Mouse (Mus musculus) frontal cortex, postnatal 14 days (tissue): ENCODE results near the gene Ldb3.

Experiments used
- DNase-seq, 2 experiments: peaks; one replicate each; pipeline ENCODE4 v3.0.0; 2022; ENCODE audit warnings: low spot score in 2 of 2

The Ldb3 gene

DNA sequence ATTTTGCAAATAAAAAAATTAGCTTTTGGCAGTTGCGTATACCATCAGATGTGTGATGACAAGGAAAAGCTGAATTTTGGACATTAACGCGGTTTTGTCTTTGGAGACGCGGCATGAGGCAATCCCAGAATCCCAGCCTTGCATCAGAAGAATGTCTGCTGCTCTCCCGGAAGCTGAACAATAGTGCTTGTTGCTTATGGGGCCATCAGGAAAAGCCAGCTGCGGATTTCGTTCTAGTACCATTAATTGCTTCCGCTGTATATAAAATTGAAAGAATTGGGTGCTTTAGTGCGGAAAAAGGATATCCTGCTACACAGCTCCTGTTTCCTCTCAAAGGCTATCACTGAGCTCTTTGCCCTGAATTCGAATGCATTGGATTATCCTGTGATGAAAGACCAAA is 76.6 kb downstream of the Ldb3 start:
- no peak for DNase-seq

DNA sequence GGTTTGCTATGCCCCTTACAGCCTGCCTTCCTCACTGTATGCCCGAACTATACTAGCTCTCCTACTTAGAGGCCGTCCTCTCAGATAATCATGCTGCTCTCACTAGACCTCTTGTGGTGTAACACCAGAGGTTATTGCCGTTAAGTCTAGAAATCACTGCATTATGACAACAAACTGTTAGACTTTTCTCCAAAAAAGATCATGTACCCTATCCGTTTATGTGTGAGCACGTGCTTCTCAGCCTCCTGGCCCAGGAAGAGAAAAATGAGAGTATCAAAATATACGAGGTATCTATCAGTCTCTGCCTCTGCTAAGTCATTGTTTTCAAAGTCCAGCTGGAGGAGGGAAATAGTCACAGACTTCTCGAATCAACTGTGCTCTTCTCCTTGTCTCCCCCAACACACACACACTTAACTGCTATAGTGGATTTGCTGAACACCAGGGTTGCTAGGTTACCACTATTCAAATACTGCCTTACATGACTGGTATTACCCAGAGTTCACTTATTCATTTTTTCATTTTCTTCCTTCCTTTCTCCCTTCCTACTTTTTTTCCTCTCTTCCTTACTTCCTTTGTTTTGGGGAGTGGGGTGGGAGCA is 79.5 kb downstream of the Ldb3 start:
- DNase-seq, result no peak

DNA sequence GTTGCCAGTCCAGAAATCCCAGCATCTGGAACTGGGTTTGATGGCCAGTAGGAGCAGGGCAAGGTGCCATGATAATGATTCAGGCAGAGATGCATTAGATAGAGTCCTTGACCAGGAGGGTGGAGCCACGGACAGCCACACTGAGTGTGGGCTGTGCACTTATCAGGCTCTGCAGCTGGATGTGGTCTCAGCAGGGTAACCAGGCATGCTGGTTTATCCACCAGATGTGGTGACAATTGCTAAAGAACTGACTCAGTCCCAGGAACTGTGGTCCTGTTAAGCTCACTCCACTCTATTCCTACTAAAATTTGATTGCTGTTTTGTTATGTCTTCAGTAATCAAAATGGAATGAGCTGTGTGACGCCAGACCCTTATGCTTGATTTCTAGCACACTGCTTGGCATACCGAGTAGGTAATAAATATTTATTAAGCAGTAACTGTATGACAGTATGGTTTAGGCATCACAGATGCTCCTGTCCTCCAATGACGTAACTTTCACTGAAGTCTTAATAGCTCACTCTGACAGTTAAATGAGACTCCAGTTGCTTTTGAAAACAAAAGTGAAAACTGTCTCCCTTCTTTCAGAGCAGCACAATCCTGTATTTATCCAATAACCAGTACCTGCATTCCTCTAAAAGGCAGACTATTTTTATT is 80.2 kb downstream of the Ldb3 start:
- DNase-seq, result no peak

DNA sequence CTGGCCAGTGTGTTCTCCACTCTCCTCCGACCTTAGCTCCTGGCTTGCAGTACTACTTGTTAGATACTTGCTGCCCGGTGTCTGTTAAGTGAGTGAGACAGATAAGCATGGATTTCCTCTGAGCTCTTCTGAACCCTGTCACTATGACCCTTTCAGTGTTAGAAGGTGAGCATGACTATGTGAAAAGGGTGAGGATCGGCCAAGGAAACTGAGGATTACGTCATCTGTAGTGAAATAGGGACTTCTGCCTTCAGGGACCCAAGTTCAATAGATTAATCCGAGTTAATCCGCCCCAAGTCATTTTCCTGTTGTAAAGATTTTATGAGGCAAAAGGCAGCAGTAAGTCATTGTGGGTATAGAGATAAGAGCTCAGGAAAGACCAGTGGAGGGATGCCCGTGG is 83.2 kb downstream of the Ldb3 start:
- DNase-seq, result no peak

DNA sequence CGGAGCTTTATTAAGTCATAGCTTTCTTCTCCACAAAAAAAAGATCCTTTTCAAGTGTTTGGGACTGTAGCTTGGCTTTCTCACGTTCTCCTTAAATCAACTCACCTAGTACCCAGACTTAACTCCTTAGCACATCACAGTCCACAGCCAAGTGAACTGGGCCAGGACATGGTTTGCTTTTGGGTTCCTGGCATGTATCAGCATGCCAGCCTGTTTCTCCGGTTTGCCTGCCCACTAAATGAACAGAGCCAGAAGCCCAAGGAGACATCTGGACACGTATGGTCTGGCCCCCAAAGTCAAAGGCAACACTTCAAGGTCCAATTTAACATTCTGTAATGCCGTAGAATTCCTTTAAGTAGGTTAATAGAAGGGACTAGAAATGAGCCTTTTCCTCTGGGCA is 84.1 kb downstream of the Ldb3 start:
- no peak for DNase-seq

DNA sequence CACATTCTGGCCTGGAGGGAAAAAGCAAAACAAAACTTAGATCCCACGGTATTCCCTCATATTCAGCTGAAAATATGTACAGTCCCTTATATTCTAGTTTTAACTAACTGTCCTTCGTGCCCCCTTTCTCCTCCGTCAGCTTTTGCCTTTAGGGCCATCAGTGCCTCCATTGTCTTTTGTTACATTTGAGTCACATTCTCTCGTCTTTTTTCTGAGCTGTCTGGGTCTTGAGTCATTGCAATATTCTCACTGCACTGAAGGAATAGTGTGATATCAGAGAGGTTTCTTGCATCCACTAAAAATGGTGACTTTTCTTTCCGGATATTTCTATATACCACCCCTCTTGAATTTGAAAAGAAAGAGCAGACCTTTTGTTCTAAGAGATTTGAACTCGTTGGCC is 84.7 kb downstream of the Ldb3 start:
- no peak for DNase-seq

DNA sequence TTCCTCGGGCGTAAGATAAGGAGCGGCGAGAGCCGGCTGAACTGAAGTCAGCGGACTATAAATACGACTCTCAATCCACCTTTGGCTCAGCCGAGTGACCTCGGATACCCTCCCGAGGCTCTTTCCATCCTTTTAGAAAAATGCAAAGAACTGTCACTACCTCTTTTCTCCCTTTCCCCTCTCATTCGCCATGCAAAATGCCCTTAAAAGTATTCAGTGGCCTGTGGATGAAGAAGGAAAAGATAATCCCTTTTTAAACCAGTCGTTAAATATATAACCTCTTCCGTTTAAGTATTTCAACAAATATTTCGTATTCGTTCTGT is 85.2 kb downstream of the Ldb3 start, which contains the start of gene Bmpr1a:
Gene Bmpr1a, minus strand, starts transcription at position 17 of the 323 bp plus-strand sequence.
- no peak for DNase-seq

DNA sequence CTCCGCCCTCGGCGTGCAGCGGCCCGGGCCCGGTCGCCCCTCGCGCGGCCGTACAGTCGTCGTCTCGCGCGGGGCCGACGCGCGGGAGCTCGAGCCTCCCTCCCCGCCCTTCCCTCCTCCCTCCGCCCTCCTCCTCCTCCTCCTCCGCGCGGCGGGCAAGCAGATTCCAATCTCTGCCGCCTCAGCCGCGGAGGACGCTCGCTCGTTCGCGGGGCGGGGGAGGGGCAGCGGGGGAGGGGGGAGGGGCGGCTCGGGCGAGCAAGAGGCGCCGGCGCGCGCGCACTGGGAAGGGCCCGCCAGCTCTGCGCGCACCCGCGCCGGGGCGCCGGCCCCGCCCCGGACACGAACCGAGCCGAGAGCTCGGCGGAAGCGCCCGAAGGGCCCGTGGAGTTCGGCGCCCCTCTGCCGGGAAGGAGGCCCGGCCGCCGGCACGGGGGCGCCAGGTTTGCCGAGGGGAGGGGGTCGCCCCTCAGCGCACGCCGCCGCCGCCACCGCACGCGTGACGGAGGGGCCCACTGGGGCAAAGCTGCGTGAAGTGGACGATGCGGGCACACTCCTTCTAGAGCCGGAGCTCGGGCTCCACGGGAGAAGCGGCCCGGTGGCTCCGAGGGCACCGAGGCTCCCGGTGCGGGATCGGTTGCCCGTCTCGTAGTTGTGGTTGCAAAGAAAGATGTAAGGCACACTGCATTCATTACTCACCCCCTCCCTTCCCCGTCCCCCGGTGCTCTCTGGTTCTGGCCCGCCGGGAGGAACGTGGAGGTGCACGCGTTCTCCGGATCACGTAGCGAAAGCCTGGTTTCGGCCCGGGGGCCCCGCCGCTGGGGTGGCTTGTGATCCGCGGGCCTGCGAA is 85.8 kb downstream of the Ldb3 start:
- DNase-seq, result peak; percentile 68 to 82

DNA sequence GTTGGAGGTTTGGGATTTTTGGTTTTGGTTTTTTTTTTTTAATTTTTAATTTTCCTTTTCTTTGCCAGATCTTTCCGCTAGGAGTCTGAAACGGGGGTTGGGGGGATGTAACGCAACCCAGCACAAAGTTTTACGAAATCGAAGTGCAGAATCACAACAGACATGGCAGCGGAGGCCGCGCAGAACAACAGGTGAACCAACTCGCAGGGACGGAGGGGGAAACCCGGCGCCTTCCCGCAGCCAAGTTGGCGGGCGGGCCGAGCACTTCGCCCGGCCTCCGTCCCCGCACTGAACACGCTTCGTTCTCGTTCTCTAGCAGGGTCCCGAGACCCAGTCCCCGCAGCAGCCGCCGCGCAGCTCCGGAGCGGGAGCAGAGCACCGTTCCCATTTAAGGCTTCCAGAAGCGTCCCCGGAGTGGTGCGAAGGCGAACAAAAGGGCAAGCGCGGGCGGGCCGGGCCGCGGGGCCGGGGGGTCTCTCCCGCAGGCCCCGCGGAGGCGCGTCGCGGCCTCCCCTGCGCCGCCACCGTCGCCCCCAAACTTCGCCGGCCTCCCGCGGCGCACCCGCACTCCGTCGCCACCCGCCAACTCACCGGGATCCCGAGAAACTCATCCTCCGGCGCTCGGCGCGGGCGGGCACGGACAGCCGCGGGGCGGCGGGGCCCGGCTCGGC is 86.5 kb downstream of the Ldb3 start:
- peak; percentile 29 to 30 for DNase-seq

DNA sequence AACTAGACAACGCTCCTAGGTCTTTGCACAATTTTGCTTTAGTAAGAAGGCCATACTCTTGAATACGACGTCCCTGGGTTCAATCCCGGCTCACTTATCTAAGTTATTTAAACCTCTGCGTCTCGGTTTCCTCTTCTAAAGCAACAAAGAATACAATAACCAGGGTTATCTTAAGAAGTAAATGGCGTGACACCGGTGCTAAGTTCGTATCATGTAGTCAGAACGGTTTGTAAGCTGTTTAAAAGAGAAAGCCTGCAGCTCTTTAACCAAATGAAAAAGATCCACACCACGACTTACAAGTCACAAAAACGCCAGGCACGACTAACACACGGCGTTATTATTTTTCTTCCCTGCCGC is 87.1 kb downstream of the Ldb3 start:
- DNase-seq, result no peak

DNA sequence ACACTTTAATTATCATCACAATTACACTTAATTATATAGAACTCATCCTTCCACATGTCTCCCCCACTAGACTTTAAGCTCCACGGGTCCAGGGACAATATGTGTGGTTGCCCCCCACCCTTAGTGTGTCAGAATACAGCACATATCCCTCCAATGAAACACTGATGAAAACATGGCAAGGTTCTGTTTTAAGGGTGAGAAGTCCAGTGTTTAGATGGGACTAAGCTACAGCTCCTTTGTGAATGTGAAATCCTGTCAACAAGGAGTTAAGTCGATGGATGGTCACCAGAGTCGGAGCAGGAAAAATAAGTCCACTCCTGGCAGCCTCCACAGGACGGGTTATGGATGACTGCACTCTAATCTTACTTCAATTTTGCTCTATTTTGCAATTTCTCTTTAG is 88.2 kb downstream of the Ldb3 start:
- DNase-seq, result no peak

DNA sequence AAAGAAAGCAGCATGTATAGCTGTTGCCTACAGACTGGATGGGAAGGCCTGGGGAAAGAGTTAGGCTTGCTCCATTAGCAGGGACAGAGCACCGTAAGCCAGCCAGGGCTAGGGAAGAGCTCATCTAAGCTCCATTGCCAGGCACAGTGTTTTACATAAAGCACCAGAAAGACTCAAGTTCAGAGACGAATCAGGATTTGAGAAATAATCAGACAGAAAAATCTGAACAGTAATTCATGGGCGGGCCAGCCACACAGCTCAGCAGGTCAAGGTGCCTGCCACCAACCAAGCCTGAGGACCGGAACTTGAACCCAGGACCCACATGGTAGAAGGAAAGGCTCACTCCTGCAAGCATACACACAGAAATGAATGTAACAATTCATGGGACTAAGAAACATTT is 88.8 kb downstream of the Ldb3 start:
- DNase-seq, result no peak

DNA sequence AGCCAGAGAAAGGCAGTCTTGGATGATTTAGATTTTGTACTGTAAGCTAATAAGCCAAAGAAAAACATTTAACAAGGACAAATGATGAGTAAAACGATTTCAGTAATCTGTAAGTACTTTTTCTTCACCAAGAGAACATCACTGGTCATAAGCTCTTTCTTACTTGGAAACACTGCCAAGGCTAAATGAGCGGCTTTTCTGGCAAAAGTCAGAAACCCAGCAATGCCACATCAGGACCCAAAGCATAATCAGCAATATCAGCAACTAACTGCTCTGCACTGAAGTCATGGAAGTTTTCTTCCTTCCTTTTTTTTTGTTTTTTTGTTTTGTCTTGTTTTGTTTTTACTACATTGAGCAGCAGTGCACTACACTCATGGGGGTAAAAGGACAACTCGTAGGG is 91.1 kb downstream of the Ldb3 start:
- no peak for DNase-seq

DNA sequence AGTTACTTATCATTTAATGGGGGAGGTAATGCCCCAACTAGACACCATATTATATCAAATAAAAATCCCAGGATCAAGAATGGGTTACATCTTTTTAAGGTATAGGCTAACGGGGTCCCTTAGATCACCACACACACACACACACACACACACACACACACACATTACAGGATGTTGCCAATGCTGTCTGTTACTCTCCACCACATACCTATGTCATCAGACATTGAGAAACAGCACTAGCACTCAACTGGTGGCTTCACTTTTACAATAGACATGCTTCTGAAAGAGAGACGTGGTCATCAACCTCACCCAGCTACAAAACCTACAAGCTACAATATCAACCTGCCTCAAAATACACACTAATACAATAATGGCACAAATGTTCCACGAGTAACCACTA is 94.8 kb downstream of the Ldb3 start:
- no peak for DNase-seq

DNA sequence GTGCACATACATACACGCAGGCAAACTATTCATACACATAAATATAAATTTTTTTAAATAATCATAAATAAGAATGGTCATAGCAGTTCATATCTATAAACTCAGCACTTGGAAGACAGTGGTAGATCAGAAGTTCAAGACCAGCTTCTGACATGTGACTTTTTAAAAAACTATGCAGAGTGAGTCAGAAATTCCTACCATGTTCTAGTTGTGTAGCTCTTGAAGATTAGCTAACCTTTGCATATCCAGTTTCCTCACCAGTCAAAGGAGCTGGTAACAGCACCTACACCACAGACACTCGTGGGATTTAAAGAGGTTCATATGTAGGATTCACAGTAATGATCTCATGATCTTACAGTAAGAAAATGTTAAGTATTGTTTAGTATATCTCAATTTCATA is 95.8 kb downstream of the Ldb3 start:
- no peak for DNase-seq

DNA sequence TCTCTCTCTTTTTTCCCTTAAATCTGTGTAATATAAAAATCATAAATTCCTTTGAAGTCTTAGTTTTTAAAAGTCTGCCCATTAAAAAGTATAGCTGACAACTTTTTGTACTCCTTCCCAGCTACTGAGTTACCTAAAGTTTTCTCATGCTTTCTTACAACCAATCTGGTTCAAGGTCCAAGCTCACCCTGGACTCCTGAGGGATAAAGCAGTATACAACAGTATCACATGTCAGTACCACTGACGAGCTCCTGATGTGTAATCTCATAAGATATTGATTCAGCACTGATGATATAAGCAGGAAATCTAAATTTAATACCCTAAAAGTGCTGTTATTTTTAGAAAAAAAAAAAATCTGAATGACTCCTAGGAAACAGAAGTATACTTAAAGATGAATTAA is 97.5 kb downstream of the Ldb3 start:
- DNase-seq, result no peak

DNA sequence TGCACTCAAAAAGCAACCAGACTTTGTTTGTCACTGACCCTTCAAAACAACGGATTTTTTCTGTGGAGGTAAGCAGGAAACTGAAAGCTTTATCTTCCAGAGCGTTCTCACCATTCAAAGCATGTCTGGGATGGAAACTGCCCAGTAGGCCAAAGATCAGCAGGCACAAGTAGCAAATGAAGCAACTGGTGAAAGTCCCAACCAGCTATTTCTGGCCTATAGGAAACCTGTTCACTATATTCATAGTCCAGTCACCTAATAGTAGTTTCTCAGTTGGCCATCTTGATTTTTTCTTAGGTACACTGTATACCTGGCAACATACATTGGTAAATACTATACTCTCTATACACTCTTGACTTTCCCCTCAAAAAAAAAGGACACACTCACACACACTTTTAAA is 98.6 kb downstream of the Ldb3 start:
- no peak for DNase-seq

DNA sequence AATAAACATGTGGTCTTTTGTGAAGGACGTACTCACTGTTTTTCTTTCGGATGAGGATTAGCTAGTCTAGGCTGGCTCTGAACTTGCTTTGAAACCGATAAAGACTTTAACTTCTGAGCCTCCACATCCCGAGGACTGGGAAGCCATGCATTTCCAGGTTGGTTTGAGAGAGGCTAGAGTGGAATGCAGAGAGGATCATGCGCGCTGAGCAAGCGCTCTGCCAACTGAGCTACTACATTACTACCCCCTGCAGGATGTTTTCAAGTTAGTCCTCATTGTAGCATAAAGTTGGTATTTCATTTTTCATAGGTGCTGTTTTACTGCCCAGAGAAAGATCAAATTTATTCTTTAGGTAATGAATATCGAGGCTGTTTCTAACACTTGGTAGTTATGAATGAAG is 102.3 kb downstream of the Ldb3 start:
- no peak for DNase-seq

DNA sequence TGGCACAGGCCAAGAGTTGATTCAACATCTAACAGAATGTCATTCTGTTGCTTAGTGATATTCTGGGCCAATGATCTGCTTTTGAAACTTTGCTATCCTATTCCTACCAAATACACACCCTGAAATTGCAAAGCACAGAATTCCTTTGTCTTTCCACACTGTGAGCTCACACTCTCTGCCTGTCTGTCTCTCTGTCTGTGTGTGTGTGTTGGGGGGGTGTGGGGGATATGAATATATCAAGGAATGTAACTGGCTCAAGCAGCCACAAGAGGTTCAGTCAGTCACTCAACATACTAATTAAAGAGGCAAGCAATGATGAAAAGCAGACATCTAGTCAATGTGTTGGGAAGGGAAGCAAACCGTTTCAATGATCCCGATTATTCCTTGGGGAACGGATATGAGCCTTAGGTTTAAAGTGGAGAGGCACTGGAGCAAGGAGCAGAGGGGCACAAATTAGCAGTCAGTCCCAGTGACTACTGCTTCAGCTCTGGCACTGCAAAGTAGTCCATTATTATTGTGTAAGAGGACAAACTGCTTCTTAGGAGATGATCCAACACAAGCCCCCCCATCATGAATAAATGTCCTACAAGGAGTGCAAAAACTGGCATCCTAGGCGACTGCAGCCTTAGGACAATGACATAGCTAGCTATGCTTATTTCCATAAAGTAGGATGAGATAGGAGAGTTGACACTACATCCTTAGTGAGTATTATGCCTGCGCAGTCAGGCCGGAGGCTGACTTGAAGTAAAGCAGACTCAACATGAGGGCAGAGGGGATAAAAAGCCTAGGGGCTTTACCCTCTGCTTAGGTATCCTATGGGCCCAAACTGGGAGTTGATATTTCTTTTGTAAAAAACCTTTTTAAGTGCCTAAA is 104.8 kb downstream of the Ldb3 start:
- no peak for DNase-seq
